Mouse (Mus musculus): ENCODE results near the gene Papss1.

DNA sequence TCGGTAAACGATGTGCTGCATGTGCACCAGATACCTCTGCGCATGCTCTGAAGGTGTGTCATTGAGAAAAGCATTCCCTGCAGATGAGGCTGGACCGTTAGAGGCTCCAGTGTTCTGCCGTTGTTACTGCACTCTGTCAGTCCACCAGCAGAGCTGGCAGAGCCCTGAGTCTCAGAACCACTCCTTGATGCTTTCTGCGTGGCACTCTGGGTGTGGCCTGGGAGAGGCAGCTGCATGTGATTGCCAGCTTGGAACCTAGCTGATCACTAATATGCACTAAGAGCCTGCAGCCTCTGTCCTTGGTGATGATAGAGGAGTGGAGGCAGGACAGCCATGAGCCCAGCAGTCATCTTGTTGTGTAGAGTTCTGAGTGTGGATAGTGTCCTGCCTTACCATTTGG is 43.5 kb downstream of the Papss1 start:
- TF ChIP-seq CTCF (IDR thresholded peaks at IDR 0.05) (no peak), EP300 (IDR thresholded peaks at IDR 0.05) (no peak)

All from lung, postnatal 0 days (tissue).